Mouse (Mus musculus) hindbrain, postnatal 0 days (tissue): ENCODE measurements around the gene Atp1a3. TPM values are rescaled to one million over a fixed set of nuclear protein-coding genes. Genes with fewer than 3 reads are reported as not detected.

ENCODE experiments used
- ATAC-seq: fragments of 200-750 bp; cut with Nextera tagmentation; 2 replicates; pipeline ENCODE4 v1.8.0; 2017; ENCODE audit warnings: mild to moderate bottlenecking, moderate TSS enrichment, moderate library complexity
- DNase-seq: peaks from one replicate; pipeline ENCODE4 v3.0.0-alpha.2; 2015; ENCODE audit warnings: low spot score
- H3K27ac ChIP-seq: fragments of 300-500 bp; sonication (generic); 2 replicates; pipeline ENCODE4 v1.5.1; 2014; ENCODE audit warnings: mild to moderate bottlenecking
- H3K27me3 ChIP-seq: fragments of 300-500 bp; sonication (generic); 2 replicates; pipeline ENCODE4 v1.6.1; 2014; ENCODE audit warnings: low read length, mixed read lengths; ENCODE audit not compliant: insufficient read depth
- H3K36me3 ChIP-seq: fragments of 300-500 bp; sonication (generic); 2 replicates; pipeline ENCODE4 v1.6.1; 2014; ENCODE audit warnings: low read length, mixed read lengths; ENCODE audit not compliant: insufficient read depth
- H3K4me1 ChIP-seq: fragments of 300-500 bp; sonication (generic); 2 replicates; pipeline ENCODE4 v1.6.1; 2014; ENCODE audit warnings: antibody characterized with exemption, low read length, mixed read lengths; ENCODE audit not compliant: insufficient read depth
- H3K4me2 ChIP-seq: fragments of 300-500 bp; sonication (generic); 2 replicates; pipeline ENCODE4 v1.6.1; 2014; ENCODE audit warnings: low read depth, mild to moderate bottlenecking, low read length, moderate library complexity, mixed read lengths
- H3K4me3 ChIP-seq: fragments of 300-500 bp; sonication (generic); 2 replicates; pipeline ENCODE4 v1.5.1; 2014; ENCODE audit warnings: low read length
- H3K9ac ChIP-seq: fragments of 300-500 bp; sonication (generic); replicated peaks from 2 replicates; pipeline ENCODE4 v1.6.1; 2014; ENCODE audit warnings: mild to moderate bottlenecking, low read length, moderate library complexity, mixed read lengths
- H3K9me3 ChIP-seq: fragments of 300-500 bp; sonication (generic); 2 replicates; pipeline ENCODE4 v1.6.1; 2016; ENCODE audit warnings: low read length, mixed read lengths
- CTCF ChIP-seq: IDR thresholded peaks from 2 replicates; pipeline ENCODE4 v1.5.1; 2016; ENCODE audit warnings: antibody characterized with exemption, control low read depth, low read depth
- WGBS: fragments of 180-500 bp; shearing (Covaris S2); extraction: QIAGEN DNeasy Blood & Tissue Kit; methylation state at CpG from one replicate; pipeline ENCODE4 v1.1.7; 2014; 5-methylcytosine and 5-hydroxymethylcytosine counted together
- microRNA-seq, 2 experiments: library from miRNA; unstranded; fragments of <30 nt; microRNA quantifications; one replicate each; pipeline ENCODE4; 2016
- polyA plus RNA-seq: library from polyadenylated mRNA; unstranded; fragments of >200 nt; fragmentation: Nextera tagmentation; extraction: Ambion mirVana; gene quantifications from 2 replicates; pipeline ENCODE4 v1.2.1, GENCODE M21; 2015
- total RNA-seq: library from RNA; depleted of rRNA; stranded (reverse); fragments of >200 nt; gene quantifications from 2 replicates; pipeline ENCODE4 v1.2.3, GENCODE M21; 2014; rRNA removed

The Atp1a3 gene
- total and polyA plus RNA-seq, 2 experiments from 2014 or later, result 588 to 730 TPM

DNA sequence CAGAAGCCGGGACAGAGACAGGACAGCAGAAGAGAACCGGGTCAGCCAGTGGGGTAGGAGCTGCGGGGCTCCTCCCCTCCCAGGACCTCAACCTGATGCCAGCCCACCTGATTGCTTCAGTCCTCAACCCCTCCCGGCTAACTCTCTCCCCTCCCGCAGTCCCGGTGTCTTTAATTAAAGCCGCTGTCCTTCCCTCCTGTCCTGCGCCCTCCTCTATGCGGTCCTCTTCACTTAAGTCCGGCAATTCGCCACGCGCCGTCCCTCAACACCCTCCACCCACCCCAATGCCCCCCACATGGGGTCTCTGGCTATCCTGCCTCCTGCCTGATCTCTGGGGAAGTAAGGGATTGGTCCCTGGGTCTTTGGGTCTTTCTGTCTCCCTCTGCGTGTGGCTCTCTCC lies 74.1 kb downstream of the Atp1a3 start:
- no peak for TF ChIP-seq CTCF
- no peak for ATAC-seq
- no peak for DNase-seq
- Histone ChIP-seq H3K9me3 (no peaks in the 10 kb centered on the region), H3K4me2 (no peak overlapping the region), H3K4me1 (no peaks in the 10 kb centered on the region), H3K27ac (no peak overlapping the region), H3K36me3 (0 out of 2 replicates have a peak, but pooled peaks cover 7% of the 10 kb centered on the region), H3K4me3 (no peak overlapping the region), H3K9ac (no peak overlapping the region), H3K27me3 (peaks cover 30% of the 10 kb centered on the region)
- 3% methylated on average over 14 of the region's 15 CpGs for WGBS

DNA sequence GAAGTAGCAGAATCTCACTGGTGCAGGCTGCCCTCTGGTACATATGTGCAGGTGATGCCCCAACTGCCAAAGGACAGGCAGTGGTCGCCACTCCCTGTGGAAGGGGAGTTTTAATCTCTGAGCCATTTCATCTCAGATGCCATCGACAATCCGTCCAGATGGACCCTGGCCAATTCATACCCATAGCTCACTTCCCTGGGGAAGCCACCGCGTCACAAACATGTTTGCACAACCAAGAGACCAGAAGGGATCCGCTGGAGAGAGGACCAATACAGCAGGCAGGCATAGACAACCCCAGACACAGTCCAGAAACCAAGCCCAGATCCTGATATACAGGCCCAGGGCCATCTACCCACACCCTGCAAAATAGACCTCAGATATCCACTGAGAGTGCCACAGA lies 75.3 kb downstream of the Atp1a3 start:
- H3K27ac ChIP-seq, result no peak overlapping the region
- 28% methylated on average over 6 of the region's 6 CpGs for WGBS
- no peaks in the 10 kb centered on the region for H3K4me1 ChIP-seq
- no peak for ATAC-seq
- H3K36me3 ChIP-seq, result peaks cover 18% of the 10 kb centered on the region
- no peak overlapping the region for H3K4me2 ChIP-seq
- no peak for TF ChIP-seq CTCF
- H3K4me3 ChIP-seq, result no peak overlapping the region
- H3K9me3 ChIP-seq, result no peaks in the 10 kb centered on the region
- no peak overlapping the region for H3K9ac ChIP-seq
- DNase-seq, result peak; percentile 35
- H3K27me3 ChIP-seq, result peaks cover 30% of the 10 kb centered on the region

Small RNA genes lying within 50 kb of the gene (microRNA-seq; reads per million reads assigned to microRNA genes)
- gene Mir7046 (0.36 to 1.4 reads per million in 2 experiments), gene Mir7047 (3.3 to 3.9 reads per million in 2 experiments)

Other genes starting within 250 kb of the Atp1a3 start
- 2.2 and 2.8 TPM in 2 replicates for gene Cd177, start 245.6 kb downstream of the Atp1a3 start, total RNA-seq
- gene Cd177, start 245.6 kb downstream of the Atp1a3 start, polyA plus RNA-seq, result 0.38 and 0.55 TPM in 2 replicates
- gene Ceacam10, start 228.8 kb downstream of the Atp1a3 start, total RNA-seq, result not detected in 2 replicates
- 0.63 and 0.80 TPM in 2 replicates for gene Ceacam10, start 228.8 kb downstream of the Atp1a3 start, polyA plus RNA-seq
- gene Gm9844, start 143.7 kb downstream of the Atp1a3 start, total RNA-seq, result 0.79 and 2.5 TPM in 2 replicates
- 31.9 and 32.5 TPM in 2 replicates for gene Gm9844, start 143.7 kb downstream of the Atp1a3 start, polyA plus RNA-seq
- not detected in 2 replicates for gene Lypd4, start 136.0 kb downstream of the Atp1a3 start, total RNA-seq
- not detected in 2 replicates for gene Lypd4, start 136.0 kb downstream of the Atp1a3 start, polyA plus RNA-seq
- gene Dmrtc2, start 135.9 kb downstream of the Atp1a3 start, total RNA-seq, result 1.7 TPM in 1 of 2 replicates, not detected in the other
- gene Dmrtc2, start 135.9 kb downstream of the Atp1a3 start, polyA plus RNA-seq, result 0.10 and 0.18 TPM in 2 replicates
- 483 and 611 TPM in 2 replicates for gene Rps19, start 121.6 kb downstream of the Atp1a3 start, total RNA-seq
- gene Rps19, start 121.6 kb downstream of the Atp1a3 start, polyA plus RNA-seq, result 1,228 and 1,333 TPM in 2 replicates
- gene Cd79a, start 108.6 kb downstream of the Atp1a3 start, total RNA-seq, result 0.10 and 0.11 TPM in 2 replicates
- 0.63 and 0.93 TPM in 2 replicates for gene Cd79a, start 108.6 kb downstream of the Atp1a3 start, polyA plus RNA-seq
- 16.9 and 33.6 TPM in 2 replicates for gene Arhgef1, start 103.0 kb downstream of the Atp1a3 start, total RNA-seq
- 33.9 and 39.0 TPM in 2 replicates for gene Arhgef1, start 103.0 kb downstream of the Atp1a3 start, polyA plus RNA-seq
- gene Gm4881, start 61.5 kb downstream of the Atp1a3 start, total RNA-seq, result 0.90 and 6.6 TPM in 2 replicates
- 2.4 TPM in 2 replicates for gene Gm4881, start 61.5 kb downstream of the Atp1a3 start, polyA plus RNA-seq
- 705 and 708 TPM in 2 replicates for gene Rabac1, start 33.2 kb downstream of the Atp1a3 start, total RNA-seq
- gene Rabac1, start 33.2 kb downstream of the Atp1a3 start, polyA plus RNA-seq, result 497 and 530 TPM in 2 replicates
- 141 and 142 TPM in 2 replicates for gene Grik5, start 66.4 kb upstream of the Atp1a3 start, total RNA-seq
- gene Grik5, start 66.4 kb upstream of the Atp1a3 start, polyA plus RNA-seq, result 14.6 and 14.8 TPM in 2 replicates
- 38.4 and 40.4 TPM in 2 replicates for gene Zfp574, start 66.6 kb upstream of the Atp1a3 start, total RNA-seq
- 23.7 and 26.3 TPM in 2 replicates for gene Zfp574, start 66.6 kb upstream of the Atp1a3 start, polyA plus RNA-seq
- 3.9 and 4.7 TPM in 2 replicates for gene Pou2f2, start 173.8 kb upstream of the Atp1a3 start, total RNA-seq
- 14.4 and 20.2 TPM in 2 replicates for gene Pou2f2, start 173.8 kb upstream of the Atp1a3 start, polyA plus RNA-seq
- 22.5 and 31.7 TPM in 2 replicates for gene Dedd2, start 214.7 kb upstream of the Atp1a3 start, total RNA-seq
- gene Dedd2, start 214.7 kb upstream of the Atp1a3 start, polyA plus RNA-seq, result 19.8 and 20.2 TPM in 2 replicates
- 9.6 and 10.1 TPM in 2 replicates for gene Zfp526, start 215.5 kb upstream of the Atp1a3 start, total RNA-seq
- gene Zfp526, start 215.5 kb upstream of the Atp1a3 start, polyA plus RNA-seq, result 0.66 and 0.85 TPM in 2 replicates
- 151 and 160 TPM in 2 replicates for gene Gsk3a, start 231.9 kb upstream of the Atp1a3 start, total RNA-seq
- gene Gsk3a, start 231.9 kb upstream of the Atp1a3 start, polyA plus RNA-seq, result 17.5 and 19.8 TPM in 2 replicates
- gene Erf, start 244.8 kb upstream of the Atp1a3 start, total RNA-seq, result 19.0 and 20.8 TPM in 2 replicates
- 3.0 and 3.7 TPM in 2 replicates for gene Erf, start 244.8 kb upstream of the Atp1a3 start, polyA plus RNA-seq